Mouse (Mus musculus) spleen, adult 2 months (tissue): ENCODE results near the gene Tlk2.

Experiments
- CTCF ChIP-seq: fragments of 200-500 bp; IDR thresholded peaks from 2 replicates; pipeline ENCODE4 v1.5.1; 2011; ENCODE audit warnings: mild to moderate bottlenecking, inconsistent platforms; ENCODE audit not compliant: insufficient read depth, insufficient read length, insufficient replicate concordance; ENCODE audit errors: extremely low read depth
- POLR2A ChIP-seq: fragments of 200-500 bp; IDR thresholded peaks from 2 replicates; pipeline ENCODE4 v1.6.1; 2011; ENCODE audit warnings: low read depth, low read length, inconsistent platforms

- TF ChIP-seq CTCF (no peak), POLR2A (no peak)
These were observed 28.8 kb upstream of the Tlk2 start for GRCm38 (mm10) chr11:105149766-105150165.
